Mouse (Mus musculus): ENCODE results near the gene Hoxc4. TPM values are rescaled to one million over a fixed set of nuclear protein-coding genes. Genes with fewer than 3 reads are reported as not detected.

Hoxc4 gene
- polyA plus RNA-seq, 1 experiment from 2014 or later: 5.9 TPM

GRCm38 (mm10) chr15:103053210-103053609 is 34.5 kb downstream of the Hoxc4 start:
- Histone ChIP-seq H3K4me2 (ENCODE audit: low read length) (no peak overlapping the region), H3K36me3 (ENCODE audit: insufficient read depth, low read length) (no peaks in the 10 kb centered on the region), H3K27ac (no peak overlapping the region), H3K27me3 (ENCODE audit: insufficient read depth, low read length) (no peaks in the 10 kb centered on the region), H3K9me3 (replicated peaks; ENCODE audit: low read length) (no peaks in the 10 kb centered on the region), H3K4me1 (replicated peaks; ENCODE audit: insufficient read depth, low read length) (peaks cover 16% of the 10 kb centered on the region), H3K9ac (ENCODE audit: low read depth, low read length) (no peak overlapping the region), H3K4me3 (replicated peaks; ENCODE audit: low read depth, low read length) (no peak overlapping the region)
- no peak for TF ChIP-seq CTCF (IDR thresholded peaks at IDR 0.05; ENCODE audit: low read depth)
- no peak for DNase-seq (ENCODE audit: low spot score)
- ATAC-seq (replicated peaks; ENCODE audit: low FRiP score, low read depth): no peak

- WGBS: 65% methylated on average over 2 of the region's 2 CpGs
- Histone ChIP-seq H3K9me3 (replicated peaks; ENCODE audit: low read length) (no peaks in the 10 kb centered on the region), H3K9ac (ENCODE audit: low read depth, low read length) (no peak overlapping the region), H3K27ac (no peak overlapping the region), H3K36me3 (ENCODE audit: insufficient read depth, low read length) (no peaks in the 10 kb centered on the region), H3K4me2 (ENCODE audit: low read length) (no peak overlapping the region), H3K4me1 (replicated peaks; ENCODE audit: insufficient read depth, low read length) (peaks cover 29% of the 10 kb centered on the region), H3K4me3 (replicated peaks; ENCODE audit: low read depth, low read length) (no peak overlapping the region), H3K27me3 (ENCODE audit: insufficient read depth, low read length) (no peaks in the 10 kb centered on the region)
- no peak for ATAC-seq (replicated peaks; ENCODE audit: low FRiP score, low read depth)
- no peak for TF ChIP-seq CTCF (IDR thresholded peaks at IDR 0.05; ENCODE audit: low read depth)
- no peak for DNase-seq (ENCODE audit: low spot score)
These were observed 37.7 kb downstream of the Hoxc4 start for GRCm38 (mm10) chr15:103056396-103056795.

- Histone ChIP-seq H3K4me3 (replicated peaks; ENCODE audit: low read depth, low read length) (peak overlapping the region; percentile 37), H3K9ac (ENCODE audit: low read depth, low read length) (peak overlapping the region; percentile 69), H3K9me3 (replicated peaks; ENCODE audit: low read length) (no peaks in the 10 kb centered on the region), H3K36me3 (ENCODE audit: insufficient read depth, low read length) (no peaks in the 10 kb centered on the region), H3K27me3 (ENCODE audit: insufficient read depth, low read length) (no peaks in the 10 kb centered on the region), H3K4me1 (replicated peaks; ENCODE audit: insufficient read depth, low read length) (peaks cover 33% of the 10 kb centered on the region), H3K4me2 (ENCODE audit: low read length) (peak overlapping the region; percentile 75), H3K27ac (peak overlapping the region; percentile 98)
- TF ChIP-seq CTCF (IDR thresholded peaks at IDR 0.05; ENCODE audit: low read depth): no peak
- WGBS: 11% methylated on average over 12 of the region's 12 CpGs
- DNase-seq (ENCODE audit: low spot score) (peak; percentile 53), ATAC-seq (replicated peaks; ENCODE audit: low FRiP score, low read depth) (no peak)
These were observed 40.0 kb downstream of the Hoxc4 start for GRCm38 (mm10) chr15:103058715-103059114.

GRCm38 (mm10) chr15:103059393-103059992 is 40.8 kb downstream of the Hoxc4 start:
- Histone ChIP-seq H3K36me3 (ENCODE audit: insufficient read depth, low read length) (no peaks in the 10 kb centered on the region), H3K4me2 (ENCODE audit: low read length) (peak overlapping the region; percentile 75), H3K27me3 (ENCODE audit: insufficient read depth, low read length) (no peaks in the 10 kb centered on the region), H3K4me3 (replicated peaks; ENCODE audit: low read depth, low read length) (peak overlapping the region; percentile 37), H3K4me1 (replicated peaks; ENCODE audit: insufficient read depth, low read length) (peaks cover 33% of the 10 kb centered on the region), H3K27ac (peak overlapping the region; percentile 98), H3K9me3 (replicated peaks; ENCODE audit: low read length) (no peaks in the 10 kb centered on the region), H3K9ac (ENCODE audit: low read depth, low read length) (peak overlapping the region; percentile 69)
- ATAC-seq (replicated peaks; ENCODE audit: low FRiP score, low read depth): no peak
- WGBS: 8% methylated on average over 21 of the region's 21 CpGs
- TF ChIP-seq CTCF (IDR thresholded peaks at IDR 0.05; ENCODE audit: low read depth): no peak
- DNase-seq (ENCODE audit: low spot score): peak; percentile 68

- Histone ChIP-seq H3K4me2 (ENCODE audit: low read length) (peak overlapping the region; percentile 75), H3K9me3 (replicated peaks; ENCODE audit: low read length) (no peaks in the 10 kb centered on the region), H3K36me3 (ENCODE audit: insufficient read depth, low read length) (no peaks in the 10 kb centered on the region), H3K27ac (peak overlapping the region; percentile 98), H3K4me3 (replicated peaks; ENCODE audit: low read depth, low read length) (peak overlapping the region; percentile 37), H3K27me3 (ENCODE audit: insufficient read depth, low read length) (no peaks in the 10 kb centered on the region), H3K9ac (ENCODE audit: low read depth, low read length) (peak overlapping the region; percentile 69), H3K4me1 (replicated peaks; ENCODE audit: insufficient read depth, low read length) (peaks cover 33% of the 10 kb centered on the region)
- 12% methylated on average over 11 of the region's 11 CpGs for WGBS
- no peak for TF ChIP-seq CTCF (IDR thresholded peaks at IDR 0.05; ENCODE audit: low read depth)
- DNase-seq (ENCODE audit: low spot score) (no peak), ATAC-seq (replicated peaks; ENCODE audit: low FRiP score, low read depth) (peak; percentile 31)
These were observed 41.2 kb downstream of the Hoxc4 start for GRCm38 (mm10) chr15:103060021-103060340.

- Histone ChIP-seq H3K9me3 (replicated peaks; ENCODE audit: low read length) (no peaks in the 10 kb centered on the region), H3K27ac (peak overlapping the region; percentile 98), H3K4me2 (ENCODE audit: low read length) (peak overlapping the region; percentile 75), H3K36me3 (ENCODE audit: insufficient read depth, low read length) (no peaks in the 10 kb centered on the region), H3K27me3 (ENCODE audit: insufficient read depth, low read length) (no peaks in the 10 kb centered on the region), H3K9ac (ENCODE audit: low read depth, low read length) (peak overlapping the region; percentile 69; the same call in 1 of the 2 replicates), H3K4me1 (replicated peaks; ENCODE audit: insufficient read depth, low read length) (peaks cover 37% of the 10 kb centered on the region), H3K4me3 (replicated peaks; ENCODE audit: low read depth, low read length) (peak overlapping the region; percentile 37)
- 5% methylated on average over 36 of the region's 36 CpGs for WGBS
- no peak for TF ChIP-seq CTCF (IDR thresholded peaks at IDR 0.05; ENCODE audit: low read depth)
- peak; percentile 93 for ATAC-seq (replicated peaks; ENCODE audit: low FRiP score, low read depth)
- peak; percentile 97 for DNase-seq (ENCODE audit: low spot score)
These were observed 41.8 kb downstream of the Hoxc4 start for GRCm38 (mm10) chr15:103060341-103061130.
